Mouse (Mus musculus) limb, embryonic 13.5 days (tissue): Measurements from ENCODE around the gene Rhot1. TPM values are rescaled to one million over a fixed set of nuclear protein-coding genes. Genes with fewer than 3 reads are reported as not detected.
"Not testable (repeated sequence)": the region's sequence is repeated elsewhere in the genome, so short reads cannot be mapped to it uniquely, and the experiment has no call there.

ENCODE experiments used
- ATAC-seq: fragments of 200-750 bp; cut with Nextera tagmentation; 2 replicates; pipeline ENCODE4 v1.8.0; 2017; ENCODE audit warnings: low read depth, moderate number of reproducible peaks, moderate TSS enrichment; ENCODE audit not compliant: low FRiP score
- H3K27ac ChIP-seq: fragments of 300-500 bp; sonication (generic); 2 replicates; pipeline ENCODE4 v1.5.1; 2015; ENCODE audit warnings: inconsistent platforms, mild to moderate bottlenecking, moderate library complexity
- H3K27me3 ChIP-seq: fragments of 300-500 bp; sonication (generic); 2 replicates; pipeline ENCODE4 v1.6.1; 2015; ENCODE audit warnings: mild to moderate bottlenecking, inconsistent platforms
- H3K36me3 ChIP-seq: fragments of 300-500 bp; sonication (generic); 2 replicates; pipeline ENCODE4 v1.6.1; 2015; ENCODE audit warnings: inconsistent platforms, mild to moderate bottlenecking, moderate library complexity
- H3K4me1 ChIP-seq: fragments of 300-500 bp; sonication (generic); 2 replicates; pipeline ENCODE4 v1.6.1; 2015; ENCODE audit warnings: inconsistent platforms
- H3K4me2 ChIP-seq: fragments of 300-500 bp; sonication (generic); replicated peaks from 2 replicates; pipeline ENCODE4 v1.6.1; 2015; ENCODE audit warnings: inconsistent platforms, mild to moderate bottlenecking, moderate library complexity
- H3K4me3 ChIP-seq: fragments of 300-500 bp; sonication (generic); 2 replicates; pipeline ENCODE4 v1.5.1; 2015; ENCODE audit warnings: moderate library complexity, mild to moderate bottlenecking, inconsistent platforms
- H3K9ac ChIP-seq: fragments of 300-500 bp; sonication (generic); 2 replicates; pipeline ENCODE4 v1.6.1; 2015; ENCODE audit warnings: mild to moderate bottlenecking, inconsistent platforms
- H3K9me3 ChIP-seq: fragments of 300-500 bp; sonication (generic); 2 replicates; pipeline ENCODE4 v1.6.1; 2016; ENCODE audit warnings: inconsistent platforms
- WGBS: fragments of 180-500 bp; shearing (Covaris S2); methylation state at CpG from one replicate; pipeline ENCODE4 v1.1.7; 2015; 5-methylcytosine and 5-hydroxymethylcytosine counted together
- polyA plus RNA-seq: library from polyadenylated mRNA; unstranded; fragments of >200 nt; fragmentation: Nextera tagmentation; extraction: Ambion mirVana; gene quantifications from 2 replicates; pipeline ENCODE4 v1.2.1, GENCODE M21; 2015

Gene Rhot1
- polyA plus RNA-seq, 1 experiment from 2014 or later, result 55.8 TPM

DNA sequence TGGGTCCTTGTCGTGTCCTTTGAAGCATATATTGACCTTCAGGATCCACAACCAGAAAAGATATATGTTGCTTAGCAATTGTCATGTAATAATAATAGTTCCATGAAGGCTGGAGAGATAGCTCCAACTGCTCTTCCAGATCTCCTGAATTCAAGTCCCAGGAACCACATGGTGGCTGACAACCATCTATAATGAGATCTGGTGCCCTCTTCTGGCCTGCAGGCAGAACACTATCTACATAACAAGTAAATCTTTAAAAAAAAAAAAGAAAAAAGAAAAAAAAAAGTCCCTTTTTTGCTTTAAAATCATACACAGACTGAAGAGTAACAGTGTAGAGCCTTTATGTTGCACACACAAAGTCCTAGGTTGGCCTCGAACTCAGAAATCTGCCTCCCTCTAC, 9.0 kb upstream of the Rhot1 start:
- Histone ChIP-seq H3K36me3 (peaks cover 2% of the 10 kb centered on the region; the same call in 1 of the 2 replicates), H3K27ac (no peak overlapping the region), H3K9ac (no peak overlapping the region), H3K4me1 (no peaks in the 10 kb centered on the region), H3K27me3 (no peaks in the 10 kb centered on the region), H3K4me2 (no peak overlapping the region), H3K4me3 (no peak overlapping the region), H3K9me3 (no peaks in the 10 kb centered on the region)
- 93% methylated on average over 2 of the region's 2 CpGs for WGBS
- ATAC-seq, result no peak

- no peak for ATAC-seq
- Histone ChIP-seq H3K4me3 (no peak overlapping the region), H3K27me3 (no peaks in the 10 kb centered on the region), H3K4me1 (no peaks in the 10 kb centered on the region), H3K9ac (no peak overlapping the region), H3K36me3 (no peaks in the 10 kb centered on the region), H3K4me2 (no peak overlapping the region), H3K9me3 (no peaks in the 10 kb centered on the region), H3K27ac (no peak overlapping the region)
- WGBS, result 83% methylated on average over 1 of the region's 1 CpGs
These were observed 8.5 kb upstream of the Rhot1 start for GRCm38 (mm10) chr11:80200326-80200725.

- Histone ChIP-seq H3K27ac (no peak overlapping the region), H3K4me3 (no peak overlapping the region), H3K36me3 (no peaks in the 10 kb centered on the region), H3K27me3 (no peaks in the 10 kb centered on the region), H3K9ac (no peak overlapping the region), H3K4me1 (no peaks in the 10 kb centered on the region), H3K4me2 (no peak overlapping the region), H3K9me3 (no peaks in the 10 kb centered on the region)
- ATAC-seq, result no peak
- WGBS, result 74% methylated on average over 6 of the region's 6 CpGs
These were observed 6.5 kb upstream of the Rhot1 start for GRCm38 (mm10) chr11:80202296-80202695.

DNA sequence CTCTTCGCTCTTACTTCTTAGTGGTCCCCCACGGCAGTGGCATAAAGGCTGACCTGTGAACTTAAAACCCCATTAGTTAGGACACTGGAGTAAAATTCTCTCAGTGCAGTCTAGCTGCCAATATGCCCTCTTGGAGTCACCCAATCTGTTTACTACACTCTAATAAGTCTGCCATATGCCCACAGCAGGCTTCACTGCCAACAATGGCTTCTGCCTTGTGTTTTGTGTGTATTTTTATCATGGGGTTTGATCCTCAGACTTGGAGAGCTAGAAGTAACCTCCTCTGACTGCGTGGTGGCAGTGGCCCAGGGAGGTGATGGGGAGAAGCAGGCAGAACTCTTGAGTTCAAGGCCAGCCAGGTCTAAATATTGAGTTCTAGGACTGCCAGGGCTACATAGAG, 4.8 kb upstream of the Rhot1 start:
- Histone ChIP-seq H3K36me3 (no peaks in the 10 kb centered on the region), H3K9me3 (no peaks in the 10 kb centered on the region), H3K9ac (0 out of 2 replicates have a peak overlapping the region, but pooled peaks have one; percentile 4), H3K4me1 (no peaks in the 10 kb centered on the region), H3K4me2 (no peak overlapping the region), H3K27ac (no peak overlapping the region), H3K4me3 (no peak overlapping the region), H3K27me3 (no peaks in the 10 kb centered on the region)
- ATAC-seq, result no peak
- 73% methylated on average over 3 of the region's 3 CpGs for WGBS

GRCm38 (mm10) chr11:80204941-80205340, 3.9 kb upstream of the Rhot1 start:
- Histone ChIP-seq H3K9ac (no peak overlapping the region), H3K9me3 (no peaks in the 10 kb centered on the region), H3K36me3 (no peaks in the 10 kb centered on the region), H3K4me2 (no peak overlapping the region), H3K4me1 (peaks cover 2% of the 10 kb centered on the region), H3K27me3 (no peaks in the 10 kb centered on the region), H3K4me3 (no peak overlapping the region), H3K27ac (no peak overlapping the region)
- WGBS, result 55% methylated on average over 5 of the region's 5 CpGs
- no peak for ATAC-seq

GRCm38 (mm10) chr11:80208465-80208859, 357 bp upstream of the Rhot1 start:
- Histone ChIP-seq H3K9me3 (no peaks in the 10 kb centered on the region), H3K9ac (0 out of 2 replicates have a peak overlapping the region, but pooled peaks have one; percentile 26), H3K27me3 (no peaks in the 10 kb centered on the region), H3K27ac (no peak overlapping the region), H3K4me3 (peak overlapping the region; percentile 90), H3K4me2 (no peak overlapping the region), H3K36me3 (peaks cover 7% of the 10 kb centered on the region; the same call in 1 of the 2 replicates), H3K4me1 (peaks cover 15% of the 10 kb centered on the region)
- peak; percentile 46; the same call in 1 of the 2 replicates for ATAC-seq
- 37% methylated on average over 7 of the region's 7 CpGs for WGBS

DNA sequence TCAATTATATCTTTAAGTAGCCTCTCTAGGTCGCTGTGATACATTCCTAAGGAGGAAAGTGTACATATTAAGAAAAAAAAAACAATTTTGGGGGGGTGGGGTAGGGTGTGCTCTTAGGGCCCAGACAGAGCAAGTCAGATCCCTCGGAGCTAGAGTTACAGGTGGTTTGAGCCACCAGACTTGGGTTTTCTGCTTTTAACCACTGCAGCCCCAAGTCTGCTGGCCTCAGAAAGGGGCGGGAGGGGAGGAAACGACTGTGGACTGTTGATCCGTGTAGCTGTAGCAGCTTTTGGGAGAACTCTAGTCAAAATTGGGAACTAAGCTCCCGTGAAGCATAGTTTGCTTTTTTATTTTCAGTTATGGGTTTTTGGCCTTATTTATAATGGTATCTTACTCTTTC, 1.5 kb downstream of the Rhot1 start:
- Histone ChIP-seq H3K4me3 (peak overlapping the region; percentile 90), H3K9ac (peak overlapping the region; percentile 94), H3K36me3 (peaks cover 24% of the 10 kb centered on the region), H3K4me2 (peak overlapping the region; percentile 72), H3K9me3 (no peaks in the 10 kb centered on the region), H3K27me3 (no peaks in the 10 kb centered on the region), H3K4me1 (peaks cover 15% of the 10 kb centered on the region), H3K27ac (no peak overlapping the region)
- 36% methylated on average over 6 of the region's 6 CpGs for WGBS
- no peak for ATAC-seq

DNA sequence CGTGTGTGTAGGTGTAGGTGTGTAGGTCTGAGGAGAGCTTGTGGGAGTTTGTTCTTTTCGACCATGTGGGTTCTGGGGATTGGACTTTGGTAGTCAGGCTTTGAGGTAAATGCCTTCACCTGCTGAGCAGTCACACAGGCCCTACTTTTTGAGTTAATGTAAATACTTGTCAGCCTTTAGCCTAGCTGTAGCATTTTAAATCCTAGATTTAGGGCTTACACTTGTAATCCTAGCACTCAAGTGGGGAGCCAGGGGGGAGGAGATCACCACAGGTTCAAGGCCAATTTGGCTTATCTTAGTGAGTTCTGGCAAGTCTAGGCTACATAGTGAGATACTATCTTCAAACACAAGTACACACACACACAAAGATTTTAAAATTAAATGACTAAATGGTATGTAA, 3.5 kb downstream of the Rhot1 start:
- peaks cover 28% of the 10 kb centered on the region for H3K36me3 ChIP-seq
- H3K27ac ChIP-seq, result no peak overlapping the region
- H3K27me3 ChIP-seq, result no peaks in the 10 kb centered on the region
- no peak overlapping the region for H3K4me2 ChIP-seq
- H3K4me3 ChIP-seq, result no peak overlapping the region
- no peaks in the 10 kb centered on the region for H3K9me3 ChIP-seq
- WGBS, result 90% methylated on average over 2 of the region's 2 CpGs
- no peak overlapping the region for H3K9ac ChIP-seq
- no peak for ATAC-seq
- H3K4me1 ChIP-seq, result peaks cover 15% of the 10 kb centered on the region

DNA sequence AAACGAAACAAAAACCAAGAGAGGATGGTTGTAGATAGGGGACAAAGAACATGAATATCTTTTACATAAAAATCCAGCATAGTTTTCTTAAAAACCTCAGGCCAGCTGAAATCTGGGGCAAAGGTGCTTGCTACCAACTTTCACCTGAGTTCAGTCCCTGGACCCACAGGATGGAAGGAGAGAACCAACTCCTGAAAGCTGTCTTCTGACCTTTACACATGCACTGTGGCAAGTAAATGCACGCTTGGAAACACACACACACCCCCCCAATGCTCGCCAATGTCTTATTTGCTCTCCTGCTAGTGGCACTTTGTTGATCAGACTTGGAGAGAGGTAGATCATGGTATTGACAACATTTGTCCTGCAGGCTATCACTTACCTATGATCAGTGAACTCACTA, 6.5 kb downstream of the Rhot1 start:
- no peaks in the 10 kb centered on the region for H3K27me3 ChIP-seq
- 81% methylated on average over 3 of the region's 3 CpGs for WGBS
- no peak overlapping the region for H3K4me3 ChIP-seq
- no peak overlapping the region for H3K27ac ChIP-seq
- H3K4me1 ChIP-seq, result peaks cover 9% of the 10 kb centered on the region
- no peak for ATAC-seq
- H3K9me3 ChIP-seq, result no peaks in the 10 kb centered on the region
- no peak overlapping the region for H3K9ac ChIP-seq
- peaks cover 28% of the 10 kb centered on the region for H3K36me3 ChIP-seq
- no peak overlapping the region for H3K4me2 ChIP-seq

GRCm38 (mm10) chr11:80218657-80219293, 10.0 kb downstream of the Rhot1 start:
- H3K4me2 ChIP-seq, result no peak overlapping the region
- H3K27me3 ChIP-seq, result no peaks in the 10 kb centered on the region
- peaks cover 48% of the 10 kb centered on the region for H3K36me3 ChIP-seq
- no peaks in the 10 kb centered on the region for H3K4me1 ChIP-seq
- no peaks in the 10 kb centered on the region for H3K9me3 ChIP-seq
- no peak overlapping the region for H3K4me3 ChIP-seq
- H3K9ac ChIP-seq, result no peak overlapping the region
- H3K27ac ChIP-seq, result no peak overlapping the region
- ATAC-seq, result no peak
- WGBS, result 84% methylated on average over 11 of the region's 11 CpGs

DNA sequence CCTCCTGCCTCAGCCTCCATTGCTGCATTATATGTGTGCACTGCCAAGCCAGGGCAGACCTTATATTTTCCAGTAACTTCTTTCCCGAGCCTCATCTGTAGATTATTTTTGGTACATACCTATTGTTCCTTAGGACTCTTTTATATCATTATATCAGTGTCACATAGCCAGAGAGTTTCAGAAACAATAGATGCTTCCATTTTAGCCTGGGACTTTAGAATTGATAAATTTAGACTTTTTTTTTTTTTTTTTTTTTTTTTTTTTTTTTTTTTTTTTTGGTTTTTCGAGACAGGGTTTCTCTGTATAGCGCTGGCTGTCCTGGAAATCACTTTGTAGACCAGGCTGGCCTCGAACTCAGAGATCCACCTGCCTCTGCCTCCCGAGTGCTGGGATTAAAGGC, 21.2 kb downstream of the Rhot1 start:
- ATAC-seq, H3K4me1 ChIP-seq, H3K4me3 ChIP-seq, H3K27me3 ChIP-seq, H3K9ac ChIP-seq, H3K4me2 ChIP-seq, H3K9me3 ChIP-seq, H3K27ac ChIP-seq: not testable (repeated sequence)
- peaks cover 68% of the 10 kb centered on the region for H3K36me3 ChIP-seq
- 98% methylated on average over 4 of the region's 5 CpGs for WGBS

DNA sequence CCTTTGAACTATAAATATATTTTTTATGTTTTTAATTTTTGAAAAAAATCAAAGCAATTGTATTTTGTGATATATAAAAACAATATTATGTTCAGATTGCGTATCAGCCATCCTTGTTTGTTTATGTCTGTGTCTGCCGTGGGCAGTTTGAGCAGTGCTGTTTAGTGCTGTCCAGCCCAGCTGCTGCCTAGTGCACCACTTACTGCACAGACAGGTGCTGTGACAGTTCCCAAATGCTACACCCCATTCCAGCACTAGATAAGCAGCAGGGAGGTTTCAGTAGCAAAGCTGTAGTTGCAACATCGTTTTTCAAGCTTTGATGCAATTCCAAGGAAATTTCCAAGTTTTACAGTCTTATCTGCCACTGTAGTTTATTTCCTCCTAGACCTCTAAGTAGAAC, 28.5 kb downstream of the Rhot1 start:
- Histone ChIP-seq H3K4me2 (no peak overlapping the region), H3K4me3 (no peak overlapping the region), H3K36me3 (peaks cover 55% of the 10 kb centered on the region), H3K27ac (no peak overlapping the region), H3K9ac (no peak overlapping the region), H3K9me3 (no peaks in the 10 kb centered on the region), H3K27me3 (no peaks in the 10 kb centered on the region), H3K4me1 (no peaks in the 10 kb centered on the region)
- WGBS, result 79% methylated on average over 3 of the region's 3 CpGs
- ATAC-seq, result no peak

DNA sequence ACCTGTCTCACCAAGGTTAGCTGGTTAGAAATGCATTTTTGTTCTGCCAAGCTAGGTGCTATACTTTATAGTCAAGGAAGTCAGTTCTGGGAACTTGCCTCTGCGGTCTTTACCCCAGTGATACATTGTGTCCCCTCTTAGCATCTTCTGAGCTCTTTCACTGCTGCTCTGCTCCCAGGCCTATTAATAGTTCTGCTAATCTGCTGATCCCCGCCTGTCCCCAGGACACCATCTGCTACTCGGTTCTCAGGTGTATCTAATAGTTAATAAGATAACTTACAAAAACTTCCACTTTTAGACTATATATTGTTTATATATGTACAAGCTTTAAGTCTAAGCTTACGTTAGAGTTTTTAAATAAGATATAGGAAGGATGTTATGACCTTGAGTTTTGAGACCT, 29.5 kb downstream of the Rhot1 start:
- ATAC-seq, result no peak
- no peaks in the 10 kb centered on the region for H3K27me3 ChIP-seq
- peaks cover 57% of the 10 kb centered on the region for H3K36me3 ChIP-seq
- H3K4me2 ChIP-seq, result no peak overlapping the region
- H3K4me1 ChIP-seq, result no peaks in the 10 kb centered on the region
- H3K9ac ChIP-seq, result no peak overlapping the region
- H3K9me3 ChIP-seq, result no peaks in the 10 kb centered on the region
- 90% methylated on average over 4 of the region's 4 CpGs for WGBS
- no peak overlapping the region for H3K4me3 ChIP-seq
- H3K27ac ChIP-seq, result no peak overlapping the region
